Mouse (Mus musculus) WW6 (cell line): Measurements from ENCODE around the gene Minpp1.

ENCODE experiments used
- DNase-seq: peaks from one replicate; pipeline ENCODE4 v3.0.0-alpha.2; 2013; ENCODE audit warnings: low read depth, low spot score

Minpp1 gene

DNA sequence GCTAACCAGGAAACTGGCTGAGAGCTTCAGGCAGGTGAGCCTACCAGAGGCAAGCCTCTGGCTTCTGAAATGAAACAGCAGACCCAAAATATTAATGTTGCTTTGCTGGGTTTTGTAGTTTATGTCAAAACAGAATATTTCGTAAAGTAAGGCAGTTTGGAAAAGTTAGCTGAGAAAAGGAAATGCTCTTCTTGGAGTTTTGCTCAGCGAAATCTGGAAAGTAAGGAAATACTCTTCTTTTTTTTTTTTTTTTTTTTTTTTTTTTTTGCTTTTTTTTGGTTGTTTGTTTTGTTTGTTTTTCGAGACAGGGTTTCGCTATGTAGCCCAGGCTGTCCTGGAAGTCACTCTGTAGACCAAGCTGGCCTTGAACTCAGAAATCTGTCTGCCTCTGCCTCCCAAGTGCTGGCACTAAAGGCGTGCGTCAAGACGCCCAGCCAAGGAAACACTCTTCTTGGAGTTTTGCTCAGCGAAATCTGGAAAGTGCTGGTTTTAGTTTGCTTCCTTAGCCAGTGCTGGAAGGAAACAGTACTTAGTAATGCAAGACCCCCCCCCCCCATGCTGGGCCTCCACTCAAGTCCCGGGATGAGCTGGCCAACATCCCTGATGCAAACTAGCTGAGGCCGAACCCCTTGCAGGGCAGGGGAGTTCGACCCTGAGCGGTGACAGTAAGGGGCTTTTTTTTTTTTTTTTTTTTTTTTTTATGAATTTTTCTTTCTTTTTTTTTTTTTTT lies 3.8 kb downstream of the Minpp1 start:
- DNase-seq = no peak

DNA sequence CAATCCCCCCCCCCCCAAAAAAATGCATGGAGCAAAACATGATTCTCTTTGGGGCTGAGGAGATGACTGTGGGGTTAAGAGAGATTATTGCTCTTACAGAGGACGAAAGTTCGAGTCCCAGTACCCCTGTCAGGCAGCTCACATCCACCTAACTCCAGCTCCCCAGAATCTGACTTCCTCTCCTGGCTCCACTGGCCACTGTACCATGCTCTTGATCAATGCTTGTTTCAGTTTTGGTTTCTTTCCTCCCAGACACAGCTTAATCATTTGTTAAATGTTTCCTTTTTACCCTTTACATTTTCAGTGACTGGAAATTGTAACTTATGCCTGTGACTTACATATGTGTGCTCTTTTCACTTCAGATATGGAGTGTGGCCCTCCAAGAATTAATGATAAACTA lies 5.4 kb downstream of the Minpp1 start:
- DNase-seq = no peak

DNA sequence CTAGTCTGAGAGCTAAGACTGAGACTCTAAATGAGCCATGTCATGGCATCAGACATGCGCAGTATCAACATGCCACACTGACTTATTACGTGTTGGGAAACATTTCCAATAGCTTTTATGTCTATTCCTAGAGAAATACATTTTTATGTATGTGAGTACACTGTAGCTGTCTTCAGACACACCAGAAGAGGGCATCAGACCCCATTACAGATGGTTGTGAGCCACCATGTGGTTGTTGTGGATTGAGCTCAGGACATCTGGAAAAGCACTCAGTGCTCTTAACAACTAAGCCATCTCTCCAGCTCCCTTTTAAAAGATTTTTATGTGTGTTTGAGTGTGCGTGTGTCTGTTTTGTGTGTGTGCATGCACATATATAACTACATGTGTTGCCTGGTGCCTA lies 6.8 kb downstream of the Minpp1 start:
- no peak for DNase-seq

DNA sequence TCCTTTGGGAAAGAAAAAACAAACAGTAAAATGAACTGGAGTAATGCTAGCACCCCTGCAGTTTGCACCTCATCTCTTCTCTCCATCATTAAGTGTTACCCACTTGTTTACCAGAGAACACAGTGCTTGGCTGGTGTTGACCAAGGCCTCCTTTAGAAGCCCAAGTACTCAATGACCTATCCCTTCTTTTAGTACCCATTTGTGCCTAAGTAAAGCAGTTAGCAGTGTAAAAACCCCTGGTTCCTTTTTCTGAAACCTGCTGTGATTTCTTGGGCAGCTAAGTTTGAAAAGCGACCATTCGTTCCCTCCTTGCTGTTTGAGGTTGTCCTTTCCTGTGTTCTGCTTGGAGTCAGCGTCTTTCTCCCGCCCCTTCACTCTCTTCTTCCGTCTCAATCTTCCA lies 7.4 kb downstream of the Minpp1 start:
- DNase-seq = no peak

DNA sequence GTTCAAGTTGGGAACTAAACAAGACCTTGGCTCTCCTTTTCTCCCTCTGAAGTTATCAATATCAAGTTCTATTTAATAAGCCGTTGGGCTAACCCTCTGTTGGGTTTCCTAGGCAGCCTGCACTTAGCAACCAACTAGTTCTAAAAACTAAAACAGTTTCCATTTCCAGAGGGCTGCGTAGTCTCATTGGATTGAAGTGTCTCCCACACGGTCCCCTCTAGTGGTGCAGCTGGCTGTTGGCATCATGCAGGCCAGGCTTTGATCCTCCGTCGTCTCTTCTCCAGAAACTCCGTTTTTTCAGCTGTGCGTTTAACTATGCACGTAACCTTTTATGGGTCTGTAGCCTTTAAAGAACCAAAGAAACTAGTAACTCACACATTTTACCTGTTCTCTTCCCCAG lies 7.9 kb downstream of the Minpp1 start:
- DNase-seq = no peak

DNA sequence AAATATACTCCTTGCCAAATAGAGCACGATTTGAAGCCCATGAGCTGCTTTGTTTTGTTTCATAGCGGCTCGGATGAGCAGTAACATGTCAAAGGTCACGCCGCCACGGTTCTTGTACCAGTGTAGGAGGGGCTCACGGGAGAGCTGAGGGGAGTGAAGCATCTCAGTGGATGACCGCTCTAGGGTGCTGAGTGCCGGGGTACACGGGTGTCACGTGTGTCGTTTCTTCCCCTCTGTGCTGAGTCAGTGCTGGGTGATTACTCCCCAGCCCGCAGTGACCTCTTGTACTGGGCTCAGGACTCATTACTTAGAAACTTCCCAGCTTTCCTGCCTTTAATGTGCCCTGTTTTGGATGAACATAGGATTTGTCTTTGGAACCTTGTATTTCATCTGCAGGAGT lies 9.0 kb downstream of the Minpp1 start:
- DNase-seq = no peak

DNA sequence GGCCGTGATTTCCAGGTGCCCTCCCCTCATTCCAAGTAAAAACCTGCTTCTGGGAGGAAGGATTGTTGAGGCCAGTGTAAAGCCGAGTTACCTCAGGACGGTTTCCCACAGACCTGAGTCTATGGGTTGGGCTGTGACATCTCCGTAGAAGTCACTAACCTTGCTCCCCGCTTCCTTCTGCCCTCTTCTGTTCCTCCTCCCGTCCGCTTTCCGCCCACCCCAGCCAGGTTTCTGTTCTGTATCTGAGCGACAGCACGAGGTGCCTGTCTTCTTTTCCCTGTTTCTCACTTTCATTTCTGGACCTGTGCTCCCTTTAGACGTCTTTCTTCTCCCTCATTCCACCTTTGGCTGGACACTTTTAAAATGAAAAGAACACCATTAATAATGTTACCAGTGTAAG lies 9.5 kb downstream of the Minpp1 start:
- DNase-seq = no peak

DNA sequence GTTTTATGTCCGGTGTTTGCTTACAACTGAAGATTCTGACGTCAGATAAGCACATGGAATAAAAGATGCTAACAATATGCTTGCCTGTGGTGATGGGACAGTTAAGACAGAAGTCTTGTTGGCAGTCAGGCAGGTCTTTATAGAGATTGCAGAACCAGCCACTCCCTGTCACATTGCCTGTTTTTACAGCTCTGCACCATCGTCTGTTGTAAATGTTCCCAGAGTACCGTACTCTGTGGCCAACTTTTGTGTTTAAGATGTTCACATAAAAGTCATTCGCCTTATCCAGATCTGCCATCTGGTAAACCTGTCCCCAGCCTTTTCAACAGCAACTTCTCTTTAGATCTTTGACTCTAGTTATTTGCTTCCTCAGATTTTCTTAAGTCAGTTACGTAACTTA lies 11.8 kb downstream of the Minpp1 start:
- no peak for DNase-seq

DNA sequence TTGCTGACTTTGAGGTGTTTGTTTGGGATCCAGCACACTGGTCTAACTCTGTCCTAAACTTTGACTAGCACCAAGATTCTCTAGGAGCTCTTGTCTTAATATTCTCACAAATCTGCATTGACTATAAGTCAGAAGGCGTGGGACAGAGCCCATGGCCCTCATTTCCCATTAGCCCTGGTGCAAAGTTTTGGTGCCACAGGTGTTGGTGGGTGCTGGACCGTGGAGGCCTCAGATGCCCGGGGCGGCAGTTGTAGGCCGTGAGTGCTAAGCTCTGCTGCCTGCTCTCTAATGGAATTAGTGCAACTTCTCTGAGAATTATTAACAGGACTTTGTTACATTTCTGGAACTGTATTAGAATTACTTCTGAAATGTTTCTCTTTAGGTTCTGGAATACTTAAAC lies 12.4 kb downstream of the Minpp1 start:
- DNase-seq = no peak

DNA sequence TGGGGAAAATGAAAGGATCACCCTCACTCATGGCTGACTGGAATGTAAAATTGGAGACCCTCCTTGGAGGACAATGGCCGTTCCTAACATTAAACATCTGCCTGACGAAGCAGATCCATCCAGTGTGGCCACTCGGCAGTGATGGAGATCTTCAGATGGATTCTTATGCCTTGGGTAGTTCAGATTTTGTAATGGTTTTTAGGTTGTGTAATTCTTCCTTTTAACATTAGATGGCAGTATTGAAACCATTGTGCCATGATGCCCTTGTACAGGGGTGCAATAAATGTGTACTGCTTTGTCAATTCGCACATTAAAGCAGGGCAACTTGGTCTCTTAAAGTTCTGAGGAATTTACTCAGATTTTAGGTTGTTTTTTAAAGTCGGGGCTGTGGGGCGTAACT lies 15.8 kb downstream of the Minpp1 start:
- DNase-seq = no peak

DNA sequence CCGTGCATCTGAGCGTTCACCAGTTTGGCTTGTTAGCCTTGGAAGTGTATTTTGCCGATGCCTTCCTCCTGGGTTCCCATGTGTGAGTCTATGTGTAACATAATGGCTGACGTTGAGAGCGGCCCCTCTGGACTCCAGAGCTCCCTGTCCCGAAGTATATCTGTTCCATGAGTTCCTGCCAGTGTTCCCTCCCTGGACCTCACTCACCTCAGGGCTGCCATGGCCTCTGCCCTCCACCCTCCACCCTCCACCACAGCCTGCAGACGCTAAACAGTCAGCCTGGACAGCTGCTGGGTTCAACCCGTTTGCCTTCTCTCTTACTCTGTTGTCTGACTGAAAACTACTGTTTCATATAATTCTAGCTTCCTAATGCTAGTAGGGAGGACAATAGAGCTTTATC lies 20.5 kb downstream of the Minpp1 start:
- no peak for DNase-seq

DNA sequence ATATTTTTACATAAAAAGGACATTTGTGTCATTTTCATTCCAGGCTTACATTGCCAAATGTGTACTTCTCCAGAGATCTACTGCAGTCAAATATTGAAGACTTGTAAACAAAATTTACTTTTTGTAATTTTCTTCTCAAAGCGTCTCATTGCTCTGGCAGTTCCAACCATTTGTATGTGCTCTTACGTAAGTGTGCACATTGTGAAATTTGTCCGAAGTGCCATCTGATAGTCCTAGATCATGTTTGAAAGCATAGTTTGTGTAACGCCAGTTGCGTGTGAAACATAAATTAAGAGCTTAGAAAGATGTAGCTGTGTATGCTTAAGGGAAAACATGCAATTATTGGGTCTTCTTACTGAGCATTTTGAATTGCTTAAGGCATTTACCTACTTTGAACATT lies 20.9 kb downstream of the Minpp1 start:
- no peak for DNase-seq

DNA sequence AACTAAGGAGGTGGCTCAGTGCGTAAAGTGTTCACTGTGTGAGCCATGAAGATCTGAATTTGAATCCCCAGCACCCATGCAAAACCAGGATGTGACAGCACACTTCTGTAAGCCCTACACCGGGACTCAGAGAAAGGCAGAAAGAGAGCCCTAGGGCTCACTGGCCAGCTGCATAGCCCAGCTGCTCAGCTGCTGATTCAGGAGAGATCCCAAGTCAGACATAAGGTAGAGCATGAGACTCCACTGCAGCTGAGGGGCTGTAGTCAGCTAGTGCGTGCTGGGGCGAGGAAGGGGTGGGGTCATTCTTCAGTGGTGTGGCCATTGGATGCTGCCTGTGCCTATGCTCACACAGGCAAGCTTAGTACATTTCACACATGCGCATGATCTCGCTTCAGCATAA lies 21.5 kb downstream of the Minpp1 start:
- DNase-seq = no peak

DNA sequence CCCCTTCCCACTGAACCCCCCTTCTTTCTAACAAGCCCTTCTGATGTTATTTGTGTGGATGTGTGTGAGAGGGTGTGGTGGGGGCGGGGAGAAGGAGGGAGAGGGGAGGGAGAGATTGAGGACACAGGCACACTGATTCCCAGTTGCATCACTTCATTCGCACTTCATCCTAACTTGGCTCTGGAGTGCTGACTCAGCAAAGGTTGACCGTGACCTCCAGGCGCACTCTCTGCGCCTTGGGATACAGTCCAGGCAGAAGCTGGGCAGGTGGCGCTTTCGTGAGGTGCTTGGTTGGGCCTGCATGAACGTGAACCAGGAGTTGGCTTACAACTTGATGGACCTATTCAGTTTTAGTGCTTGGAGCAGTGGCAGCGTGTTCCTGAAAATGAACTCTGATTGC lies 22.0 kb downstream of the Minpp1 start:
- DNase-seq = no peak

DNA sequence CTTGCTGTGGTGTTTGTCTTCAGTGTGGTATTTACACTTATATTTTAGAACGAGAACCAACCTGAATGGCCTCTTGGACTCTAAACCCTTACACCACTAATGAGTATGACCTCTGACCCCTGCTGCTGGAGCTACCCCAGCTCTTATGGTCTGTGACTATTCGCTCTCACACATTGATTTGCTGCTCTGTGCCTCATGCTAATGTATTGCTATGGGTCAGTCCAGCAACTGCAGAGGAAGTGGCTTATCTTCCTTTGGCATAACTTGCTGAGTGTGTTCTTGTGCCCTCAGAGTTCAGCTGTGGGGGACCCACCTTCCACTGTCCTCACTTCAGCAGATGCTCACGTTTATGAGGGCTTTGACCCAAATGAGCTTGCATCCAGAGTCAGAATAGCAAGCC lies 24.7 kb downstream of the Minpp1 start:
- no peak for DNase-seq

DNA sequence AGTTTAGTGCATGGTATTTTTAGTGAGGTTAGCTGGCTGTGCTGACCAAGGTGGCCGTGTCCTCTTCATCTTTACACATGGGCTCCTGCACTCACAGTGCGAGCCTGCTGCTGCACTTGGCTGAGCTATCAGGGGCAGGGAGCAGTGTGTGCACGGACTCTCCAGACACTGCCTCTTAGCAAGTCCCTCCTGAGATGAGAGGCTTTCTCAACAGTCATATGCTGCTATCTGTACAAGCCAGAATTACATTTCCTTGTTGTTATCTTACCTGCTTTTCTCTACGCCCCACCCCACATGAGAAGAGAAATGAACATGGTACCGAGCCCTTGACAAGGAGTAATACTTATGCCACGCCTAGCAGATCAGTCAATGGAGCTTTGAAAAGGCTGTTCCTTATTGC lies 25.4 kb downstream of the Minpp1 start:
- no peak for DNase-seq

DNA sequence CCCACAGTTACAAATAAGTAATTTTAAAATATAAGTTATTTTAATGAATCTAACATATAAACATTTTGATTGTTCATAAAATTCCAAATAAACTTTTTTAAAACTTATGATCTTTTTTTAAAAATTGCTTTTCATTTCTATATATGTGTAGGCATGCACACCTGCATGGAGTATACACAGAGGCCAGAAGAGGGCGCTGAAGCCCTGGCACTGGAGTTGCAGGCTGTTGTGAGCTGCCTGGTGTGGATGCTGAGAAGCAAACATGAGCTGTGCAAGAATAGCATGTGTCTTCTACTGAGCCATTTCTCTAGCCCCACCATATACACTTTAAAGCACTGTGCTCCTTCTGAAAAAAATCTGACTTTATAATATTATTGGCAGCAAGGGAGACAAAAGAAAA lies 26.9 kb downstream of the Minpp1 start:
- no peak for DNase-seq

DNA sequence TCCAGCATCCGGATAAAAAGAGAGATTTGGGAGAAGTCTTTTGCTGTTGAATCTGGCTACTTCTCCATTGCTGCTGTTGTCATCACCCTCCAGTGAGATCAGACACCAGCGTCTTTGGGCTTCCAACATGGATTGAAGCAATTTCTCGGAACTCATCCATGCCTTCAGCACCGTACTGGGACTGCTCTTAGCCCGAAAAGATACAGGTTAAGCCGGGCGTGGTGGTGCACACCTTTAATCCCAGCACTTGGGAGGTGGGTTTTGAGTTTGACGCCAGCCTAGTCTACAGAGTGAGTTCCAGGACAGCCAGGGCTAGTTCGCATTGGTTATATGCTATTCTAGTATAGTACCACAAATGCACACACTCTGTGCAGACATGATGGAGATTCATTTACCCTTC lies 31.0 kb downstream of the Minpp1 start:
- DNase-seq = no peak

DNA sequence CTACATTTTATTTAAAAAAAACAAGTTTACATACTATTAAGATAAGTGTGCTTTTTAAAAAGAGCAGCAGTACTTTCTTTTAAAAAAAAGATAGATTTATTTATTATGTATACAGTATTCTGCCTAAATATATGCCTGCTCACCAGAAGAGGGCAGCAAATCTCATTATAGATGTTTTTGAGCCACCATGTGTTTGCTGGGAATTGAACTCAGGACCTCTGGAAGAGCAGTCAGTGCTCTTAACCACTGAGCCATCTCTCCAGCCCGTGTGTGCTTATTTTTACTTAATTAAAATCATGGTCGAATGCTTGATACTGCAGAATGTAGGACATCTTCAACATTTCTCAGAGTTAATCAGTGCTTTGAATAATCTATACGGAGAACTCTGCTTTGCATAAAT lies 35.9 kb downstream of the Minpp1 start:
- no peak for DNase-seq

DNA sequence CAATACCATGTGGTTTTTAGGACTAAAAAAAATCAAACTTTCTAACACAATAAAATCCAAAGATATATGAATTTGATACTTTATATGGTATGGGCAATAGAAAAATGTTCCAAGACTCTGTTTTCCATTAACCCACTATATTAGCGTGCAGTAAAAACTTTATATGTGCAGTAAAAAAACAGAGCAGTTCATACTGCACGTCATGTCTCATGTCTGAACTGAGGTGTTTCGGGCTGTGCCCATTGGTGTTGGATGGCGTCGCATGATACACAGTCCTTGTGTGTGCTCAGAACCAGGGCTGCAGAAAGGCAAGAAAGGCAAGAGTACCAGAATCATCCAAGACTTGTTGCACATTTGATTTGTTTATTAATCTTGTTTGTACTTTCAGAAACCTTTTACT lies 36.7 kb downstream of the Minpp1 start:
- DNase-seq = no peak

DNA sequence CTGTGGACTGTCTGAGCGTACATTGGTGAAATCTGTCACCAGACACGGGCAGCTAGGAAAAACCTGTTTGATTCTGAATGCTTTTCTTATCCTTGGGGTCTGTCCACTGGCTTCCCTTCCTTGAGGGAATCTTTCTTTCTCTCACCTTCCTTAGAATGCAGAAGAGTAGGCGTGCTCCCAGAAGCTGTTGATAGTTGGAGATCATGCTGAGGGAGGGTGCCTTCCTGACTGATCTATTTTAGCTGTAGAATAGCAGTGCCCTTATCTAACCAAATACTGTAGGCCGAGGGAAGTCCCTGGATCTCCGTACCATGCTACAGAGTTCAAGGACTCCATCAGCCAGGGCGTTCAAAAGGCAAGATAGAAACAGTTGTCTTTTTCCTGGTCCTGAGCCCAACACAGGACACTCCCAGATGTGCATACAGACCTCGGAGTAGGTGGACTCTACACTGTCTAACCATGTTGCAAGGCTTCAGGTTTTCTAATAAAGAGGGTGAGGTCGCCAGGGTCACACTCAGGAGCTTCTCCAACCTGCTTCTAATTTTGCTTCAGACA lies 37.3 kb downstream of the Minpp1 start:
- no peak for DNase-seq

DNA sequence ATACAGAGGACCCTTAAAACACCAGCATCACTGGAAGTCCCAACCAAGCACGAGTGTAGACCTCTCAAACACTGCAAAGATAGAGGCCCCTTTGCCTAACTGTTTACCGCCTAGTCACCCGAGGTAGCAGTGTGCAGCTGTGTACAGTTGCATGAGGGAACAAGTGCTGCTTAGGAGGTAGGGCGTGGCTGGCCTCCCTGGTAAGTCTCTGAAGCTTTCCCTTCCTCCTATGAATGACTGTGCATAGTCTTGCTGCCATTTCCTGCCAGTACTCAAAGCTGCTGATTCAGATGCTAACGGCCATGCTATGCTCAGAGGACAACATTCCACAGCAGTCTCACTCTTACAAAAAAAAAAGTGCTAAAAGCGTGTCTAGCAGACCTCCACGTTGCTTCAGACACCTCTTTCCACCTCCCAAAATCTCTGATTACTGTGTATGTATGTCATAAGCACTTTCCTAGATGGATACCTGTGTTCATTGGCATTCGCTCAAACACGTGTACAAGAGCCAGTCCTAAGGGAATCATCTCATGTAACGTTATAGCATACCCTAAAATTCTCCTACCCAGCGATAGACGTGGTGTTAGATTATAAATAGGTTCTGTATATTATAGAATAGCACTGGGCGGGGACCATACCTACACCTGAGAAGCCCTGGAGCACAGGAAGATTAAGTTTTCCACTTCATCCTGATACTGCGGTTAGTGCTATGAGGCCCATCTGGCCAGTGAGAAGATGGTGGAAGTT lies 38.4 kb downstream of the Minpp1 start:
- no peak for DNase-seq

DNA sequence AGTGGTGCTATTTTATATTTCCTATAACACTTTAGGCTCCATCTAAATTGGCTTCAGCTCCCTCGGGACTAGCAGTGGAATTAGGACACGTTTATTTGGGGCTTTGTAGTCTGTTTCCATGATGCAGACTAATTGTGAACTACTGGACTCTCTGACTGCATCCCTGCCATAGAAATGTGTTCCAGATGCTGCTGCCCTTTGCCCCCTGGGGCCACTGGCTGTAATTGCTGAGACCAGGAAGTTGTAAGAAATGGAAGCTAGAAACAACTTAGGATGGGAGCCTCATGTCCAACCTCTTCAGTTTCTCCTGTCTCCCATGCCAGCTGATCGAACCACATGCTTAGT lies 38.9 kb downstream of the Minpp1 start:
- DNase-seq = no peak
